Mouse (Mus musculus) gastrocnemius, postnatal 10 days (tissue): ENCODE results near the gene Pif1. TPM values are rescaled to one million over a fixed set of nuclear protein-coding genes. Genes with fewer than 3 reads are reported as not detected.

Source experiments
- DNase-seq: peaks from one replicate; pipeline ENCODE4 v3.0.0; 2021; ENCODE audit warnings: mixed read lengths
- total RNA-seq, 2 experiments: library from RNA; stranded (reverse); gene quantifications; 2 replicates each; pipeline ENCODE4 v1.2.3; 2021

Pif1 gene
- total RNA-seq, 2 experiments from 2014 or later = 0.92 to 1.4 TPM

DNA sequence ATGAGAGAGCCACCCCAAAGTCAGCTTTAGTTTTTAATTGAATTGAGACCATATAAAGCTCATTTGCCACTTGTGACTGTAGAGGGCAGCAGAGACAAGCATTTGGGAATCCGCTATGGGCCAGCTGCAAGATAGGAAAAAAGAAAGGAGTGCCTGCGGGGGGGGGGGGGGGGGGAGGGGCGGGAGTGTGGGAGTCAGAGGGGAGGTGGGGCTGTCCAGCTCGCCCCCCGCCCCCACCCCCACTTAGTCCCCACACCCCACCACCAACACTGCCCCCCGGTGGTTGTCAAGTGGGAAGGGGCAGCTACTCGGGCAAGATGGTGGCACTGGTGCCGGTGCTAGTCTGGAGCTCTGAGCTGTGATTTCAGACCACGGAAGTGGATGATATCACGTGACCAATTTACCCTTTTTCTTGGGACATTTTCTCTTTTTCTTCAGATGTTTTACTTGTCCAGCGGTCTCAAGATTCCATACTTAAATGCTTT lies 11.8 kb downstream of the Pif1 start:
- DNase-seq = peak; percentile 43

DNA sequence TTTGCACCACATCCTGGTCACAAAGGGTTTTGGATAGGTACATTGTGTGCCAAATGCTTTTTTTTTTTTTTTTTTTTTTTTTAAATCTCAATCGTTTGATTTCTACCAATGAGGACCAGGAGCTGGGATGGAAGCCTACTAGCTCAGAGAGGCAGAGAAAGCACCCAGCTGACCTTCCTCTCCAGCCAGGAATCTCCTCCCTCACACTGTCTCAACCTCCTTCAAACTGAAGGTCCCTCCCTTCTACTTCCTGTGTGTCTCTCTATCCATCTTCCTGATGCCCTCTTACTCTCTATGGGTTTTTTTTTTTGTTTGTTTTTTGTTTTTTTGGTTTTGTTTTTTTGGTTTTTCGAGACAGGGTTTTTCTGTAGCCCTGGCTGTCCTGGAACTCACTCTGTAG lies 14.0 kb downstream of the Pif1 start:
- DNase-seq = no peak

DNA sequence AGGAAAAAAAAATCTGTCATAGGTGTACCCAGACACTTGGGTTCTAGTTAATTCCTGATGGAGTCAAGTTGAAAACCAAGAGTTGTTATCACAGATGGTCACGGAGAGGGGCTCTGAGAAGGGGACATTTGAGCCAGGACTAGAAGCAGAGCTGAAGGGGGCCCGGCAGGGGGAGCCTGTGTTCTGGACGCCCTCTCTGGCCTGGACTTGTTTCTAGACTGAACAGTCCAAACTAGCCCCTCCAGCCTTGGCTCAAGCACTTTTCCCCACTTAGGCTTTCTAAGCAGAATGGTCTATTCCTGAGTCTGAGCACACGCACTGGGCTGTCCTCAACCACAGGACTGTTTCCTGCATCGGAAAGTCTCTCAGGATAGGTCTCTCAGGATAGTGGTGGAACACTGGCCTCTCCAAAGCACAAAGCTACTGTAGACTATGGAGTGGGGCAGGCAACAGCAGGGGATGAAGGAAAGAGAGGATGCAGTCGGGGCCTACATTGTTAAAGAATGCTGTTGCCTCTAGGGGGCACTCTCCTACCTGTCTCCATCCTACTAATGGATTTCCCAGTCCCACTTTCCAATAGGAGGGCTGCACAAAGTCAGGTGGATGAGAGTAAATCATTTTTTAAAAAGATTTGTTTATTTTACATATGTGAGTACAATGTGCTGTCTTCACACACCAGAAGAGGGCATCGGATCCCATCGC lies 16.6 kb downstream of the Pif1 start:
- no peak for DNase-seq

DNA sequence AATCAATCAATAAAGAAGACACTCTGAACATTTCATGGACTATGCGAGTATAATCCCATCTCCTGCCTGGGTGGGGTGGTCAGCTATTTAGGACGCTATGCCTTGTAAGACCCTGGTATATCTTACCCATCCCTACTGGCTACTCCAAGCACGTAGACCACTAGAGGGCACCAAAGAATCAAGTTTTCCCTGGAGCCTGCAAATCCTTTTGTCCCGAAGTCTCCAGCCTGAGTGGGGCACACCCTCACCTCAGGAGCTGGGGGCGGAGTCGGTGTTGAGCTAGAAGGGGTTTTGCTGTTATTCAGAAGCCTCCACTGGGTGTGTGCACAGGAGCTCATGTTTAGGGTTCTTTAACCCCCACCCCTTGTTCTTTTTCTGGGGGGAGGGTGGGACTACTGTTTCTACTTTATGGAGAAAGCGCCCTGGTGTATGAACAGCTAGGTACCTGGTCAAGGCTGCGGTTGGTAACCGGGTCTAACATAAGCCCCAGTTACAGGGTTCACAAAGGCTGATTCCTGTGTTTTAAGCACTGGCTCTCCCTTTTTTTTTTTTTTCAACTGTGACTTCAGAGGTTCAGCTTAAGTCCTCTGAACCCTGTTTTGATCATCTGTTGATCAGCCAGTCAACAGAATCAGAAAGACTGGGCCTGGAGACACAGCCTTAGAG lies 18.6 kb downstream of the Pif1 start:
- peak; percentile 48 for DNase-seq

DNA sequence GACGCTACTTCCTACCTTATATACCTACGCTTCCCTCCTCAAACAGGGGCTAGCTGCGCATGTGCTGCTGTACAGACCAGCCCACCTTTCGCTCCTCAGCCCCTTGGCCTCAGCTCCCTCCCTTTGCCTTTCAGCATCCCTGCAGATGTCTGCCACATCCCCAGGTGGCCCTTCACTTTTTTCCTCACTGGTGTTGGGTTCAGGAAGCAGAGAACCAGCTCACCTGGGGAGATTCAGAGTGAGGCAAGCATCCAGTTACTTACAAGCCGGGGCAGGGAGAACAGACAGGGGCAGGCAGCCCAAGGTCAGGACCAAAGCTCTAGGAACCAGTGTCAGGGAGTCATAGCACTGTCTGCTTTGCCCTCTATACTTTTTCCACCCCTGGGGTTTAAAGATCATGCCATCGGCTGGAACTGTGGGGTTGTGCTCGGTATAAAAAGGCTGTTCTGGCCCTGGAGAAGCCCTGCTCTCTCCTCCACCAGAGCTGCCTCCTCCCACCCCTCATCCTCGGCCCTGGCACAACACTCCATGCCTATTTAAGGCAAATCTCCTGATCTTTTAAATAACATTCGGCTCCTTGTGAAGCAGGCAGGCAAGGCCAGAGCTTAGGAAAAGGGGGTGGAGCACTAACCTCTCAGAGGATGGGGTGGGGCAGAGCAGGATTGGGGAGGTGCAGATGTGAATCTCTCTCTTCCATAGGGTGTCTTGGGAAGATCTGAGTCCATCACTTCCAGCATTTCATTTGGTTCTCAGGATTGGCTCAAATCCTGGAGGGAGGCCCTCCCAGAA lies 19.6 kb downstream of the Pif1 start:
- DNase-seq = no peak

DNA sequence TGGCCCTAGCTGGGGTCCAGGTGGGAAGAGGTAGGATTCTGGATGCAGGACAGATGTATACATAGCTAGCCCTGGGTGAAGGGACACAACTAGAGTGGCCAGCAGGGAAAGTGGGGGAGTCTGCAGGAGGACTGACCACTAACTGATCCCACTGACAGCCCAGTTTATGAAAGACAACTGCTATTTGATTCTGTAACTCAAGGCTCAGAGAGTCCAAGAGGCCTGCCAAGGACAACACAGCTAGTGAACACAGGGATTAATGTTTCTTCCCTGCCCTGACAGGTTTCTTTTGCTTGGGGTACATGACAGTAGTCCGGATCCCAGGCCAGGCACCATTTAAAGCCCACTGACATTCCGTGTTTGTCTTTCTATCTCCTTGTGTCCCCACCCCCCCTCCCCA lies 20.2 kb downstream of the Pif1 start:
- DNase-seq = no peak

DNA sequence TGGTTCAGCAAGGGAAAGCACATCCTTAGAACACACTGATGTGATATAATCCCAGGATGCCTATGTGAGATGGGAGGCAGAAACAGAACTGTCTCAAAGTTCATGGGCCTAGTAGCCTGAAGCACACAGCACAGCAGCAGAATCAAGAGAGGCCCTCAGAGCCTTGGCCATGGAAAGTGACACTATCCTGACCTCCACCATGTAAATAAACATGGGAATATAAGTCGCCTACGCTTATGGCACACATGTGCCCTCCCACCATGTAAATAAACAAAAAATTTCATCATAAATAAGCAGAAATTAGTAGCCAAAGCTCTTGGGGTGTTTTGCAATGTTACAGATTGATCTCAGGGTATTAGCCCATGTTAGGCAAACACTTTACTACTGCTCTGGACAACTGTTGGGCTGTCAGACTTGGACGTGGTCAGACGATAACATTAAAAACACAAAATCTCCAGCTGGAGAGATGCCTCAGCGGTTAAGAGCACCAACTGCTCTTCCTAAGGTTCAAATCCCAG lies 25.1 kb downstream of the Pif1 start:
- DNase-seq = no peak

DNA sequence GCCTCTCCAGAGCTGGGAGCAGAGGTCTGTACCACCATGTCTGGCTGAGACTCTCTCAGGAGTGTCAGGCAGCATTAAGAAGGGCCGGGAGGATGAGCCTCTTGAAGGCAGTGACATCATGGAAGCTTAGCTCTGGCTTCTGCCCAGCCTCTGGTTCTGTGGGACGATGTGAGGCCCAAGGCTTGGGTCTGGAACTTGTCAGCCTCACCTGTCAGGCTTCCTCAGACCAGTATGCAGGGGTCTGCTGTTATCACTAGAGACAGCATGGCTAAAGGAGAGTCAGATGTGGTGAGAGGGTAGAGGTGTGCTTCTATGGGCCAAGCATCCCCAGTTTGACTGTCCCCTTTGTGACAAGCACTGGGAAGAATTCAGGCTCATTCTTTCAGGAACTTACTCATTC lies 26.1 kb downstream of the Pif1 start:
- DNase-seq = no peak

DNA sequence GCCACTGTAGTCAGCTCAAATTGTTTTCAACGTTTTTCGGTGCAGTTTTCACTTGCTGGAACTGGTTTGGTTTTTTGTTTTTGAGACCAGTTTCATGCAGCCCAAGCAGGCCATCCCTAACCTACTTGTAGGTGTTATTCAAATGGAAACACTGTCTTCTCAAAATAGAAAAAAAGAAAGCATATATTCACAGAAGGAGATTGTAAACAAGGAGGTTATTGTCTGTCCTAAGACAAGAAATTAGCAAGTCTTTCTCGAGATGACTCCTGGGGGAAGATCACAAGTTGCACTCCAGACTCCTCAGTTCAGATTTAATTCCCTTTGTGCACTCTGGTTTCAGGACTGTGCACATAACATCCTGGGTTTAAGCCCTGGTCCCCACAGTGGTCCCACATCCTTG lies 32.4 kb downstream of the Pif1 start:
- DNase-seq = no peak

DNA sequence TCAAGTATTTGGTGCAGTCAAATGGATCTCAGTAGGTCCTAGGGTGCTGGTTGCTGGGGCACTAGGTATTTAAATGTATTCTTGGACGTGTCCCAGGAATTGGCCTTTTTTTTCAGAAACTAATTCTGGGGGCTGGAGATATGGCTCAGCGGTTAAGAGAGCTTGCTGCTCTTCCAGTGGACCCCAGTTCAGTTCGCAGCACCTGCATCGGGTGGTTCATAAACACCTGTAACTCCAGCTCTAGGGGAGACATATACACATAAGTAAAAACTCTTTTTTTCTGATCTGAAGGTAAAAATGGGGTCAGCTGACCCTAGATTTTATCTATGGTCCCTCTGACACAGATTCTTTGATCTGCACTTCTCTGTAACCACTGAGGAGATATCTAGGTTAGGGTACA lies 34.2 kb downstream of the Pif1 start:
- no peak for DNase-seq

DNA sequence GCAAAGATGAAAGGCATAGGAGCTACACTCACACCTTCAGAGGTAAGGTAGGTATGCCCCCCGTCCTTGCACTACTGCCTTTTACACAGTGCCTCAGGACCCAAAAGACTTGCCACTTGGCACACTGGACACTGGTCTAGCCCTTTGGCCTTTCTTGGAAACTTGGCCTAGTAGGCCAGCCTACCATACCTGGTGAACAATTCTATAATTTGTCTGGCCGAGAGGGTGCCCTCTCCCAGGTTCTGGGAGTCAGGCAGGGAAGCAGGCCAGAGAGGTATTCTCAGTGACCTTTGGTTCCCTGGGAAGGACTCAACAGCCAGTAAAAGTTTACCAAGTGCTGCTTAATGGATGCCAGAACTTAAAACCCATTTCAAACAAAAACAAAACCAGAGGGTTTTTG lies 34.7 kb downstream of the Pif1 start:
- no peak for DNase-seq

DNA sequence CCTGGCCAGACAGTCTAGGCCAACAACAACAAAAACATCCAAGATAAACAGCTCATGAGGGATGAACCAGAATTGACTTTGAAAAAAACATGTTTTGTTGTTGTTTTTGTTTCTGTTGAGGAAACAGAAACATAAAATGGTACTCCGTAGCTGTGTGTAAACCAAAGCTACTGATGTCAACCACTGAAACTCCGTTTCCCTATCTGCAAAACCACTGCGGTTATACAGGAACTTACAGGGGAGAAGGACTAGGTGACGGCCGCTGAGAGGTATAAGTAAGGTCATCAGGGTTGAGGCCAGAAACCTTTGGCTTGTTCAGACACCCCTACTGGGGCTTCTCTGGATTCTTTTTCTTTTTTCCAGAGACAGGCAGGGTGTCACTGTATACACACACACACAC lies 35.9 kb downstream of the Pif1 start:
- no peak for DNase-seq

DNA sequence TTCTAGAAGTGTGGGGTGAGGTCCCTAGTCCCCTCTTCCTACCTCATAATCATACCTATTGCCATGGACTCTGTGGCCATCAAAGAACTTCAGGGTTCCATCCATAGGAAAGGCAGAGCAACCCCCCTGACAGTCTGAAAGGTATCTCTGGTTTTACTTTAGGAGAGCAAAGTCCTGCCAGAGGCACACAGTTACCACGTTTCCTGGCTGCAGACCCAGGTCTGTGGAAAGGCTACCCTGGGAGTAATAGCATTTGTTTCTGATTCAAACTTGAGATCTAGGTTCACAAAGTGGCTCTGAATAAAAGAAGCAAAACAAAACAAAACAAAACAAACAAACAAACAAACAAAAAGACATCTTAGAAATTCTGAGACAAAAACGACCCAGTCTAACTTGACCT lies 37.3 kb downstream of the Pif1 start:
- no peak for DNase-seq

DNA sequence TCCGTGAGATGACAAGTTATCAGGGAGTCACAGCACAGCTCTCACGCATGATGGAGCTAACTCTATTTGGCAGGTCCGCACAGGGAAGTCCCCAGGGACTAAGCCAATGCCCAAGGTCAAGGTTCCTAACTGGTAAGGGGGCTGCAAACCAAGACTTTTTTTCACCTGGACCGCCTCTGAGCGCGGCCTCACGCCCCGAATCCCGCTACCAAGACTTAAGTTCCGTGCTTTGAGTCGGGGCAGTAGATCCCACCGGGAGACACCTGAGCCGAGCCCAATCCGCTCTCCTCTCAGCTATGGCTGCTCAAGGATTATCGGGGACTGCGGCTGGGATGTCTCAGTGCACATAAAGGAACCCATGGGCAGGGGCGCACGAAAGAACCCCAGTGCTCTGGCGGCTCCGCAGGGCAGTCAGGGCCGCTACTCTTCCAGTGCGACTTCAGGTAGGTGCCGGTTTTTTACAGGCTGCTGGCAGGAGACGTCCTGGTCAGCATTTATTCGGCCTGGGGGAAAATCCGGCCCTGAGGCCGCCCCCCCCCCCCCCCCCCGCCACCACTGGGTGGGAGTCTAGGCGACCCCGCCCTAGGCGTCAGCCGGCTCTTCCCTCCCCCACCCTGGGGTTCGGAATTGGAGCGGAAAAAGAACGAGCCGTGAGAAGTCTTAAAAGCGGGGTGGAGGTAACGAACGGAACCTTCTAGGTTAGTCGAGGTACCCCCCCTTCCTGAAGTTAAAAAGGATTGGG lies 42.2 kb downstream of the Pif1 start, which contains the start of gene Rbpms2:
Rbpms2 (plus strand) TSS at position 624 of the 742 bp plus-strand sequence.
- peak; percentile 15 for DNase-seq

DNA sequence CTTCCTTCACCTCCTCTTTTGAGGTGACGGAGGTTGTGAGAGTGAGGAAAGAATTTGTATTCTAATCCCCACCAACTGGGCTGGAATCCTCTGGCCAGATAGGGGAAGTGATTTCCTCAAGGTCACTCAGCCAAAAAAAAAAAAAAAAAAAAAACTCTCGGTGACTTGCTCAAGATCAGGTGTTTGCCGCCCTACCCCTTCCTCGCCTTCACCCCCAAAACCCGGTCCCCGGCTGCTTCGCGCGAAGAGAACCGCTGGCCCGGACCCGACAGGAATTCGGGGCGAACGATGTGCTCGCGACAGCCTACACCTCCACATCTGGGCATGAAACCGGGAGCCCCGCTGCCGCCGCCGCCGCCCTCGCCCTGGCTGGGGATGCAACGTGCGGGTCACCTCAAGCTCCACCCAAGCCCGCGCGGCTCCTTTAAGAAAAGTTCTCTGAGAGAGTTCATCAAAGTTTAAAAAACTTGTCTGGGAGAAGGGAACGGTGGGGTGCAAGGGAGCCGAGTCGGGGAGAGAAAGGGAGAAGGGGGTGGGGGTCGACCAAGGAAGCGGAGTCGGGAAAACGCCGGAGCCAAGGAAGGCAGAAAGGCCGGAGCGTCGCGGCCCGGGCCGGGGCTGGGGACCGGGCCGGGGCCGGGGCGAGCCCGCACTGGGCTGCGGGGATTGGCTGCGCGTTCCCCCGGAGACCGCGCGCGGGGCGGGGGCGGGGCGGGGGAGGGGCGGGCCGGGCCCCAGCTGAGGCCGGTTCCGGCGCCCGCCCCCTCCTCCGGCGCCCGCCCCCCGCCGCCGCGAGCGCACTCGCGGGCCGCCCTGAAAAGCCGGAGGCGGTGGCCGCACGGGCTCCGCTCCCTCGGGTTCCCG lies 43.0 kb downstream of the Pif1 start:
- DNase-seq = peak; percentile 61

DNA sequence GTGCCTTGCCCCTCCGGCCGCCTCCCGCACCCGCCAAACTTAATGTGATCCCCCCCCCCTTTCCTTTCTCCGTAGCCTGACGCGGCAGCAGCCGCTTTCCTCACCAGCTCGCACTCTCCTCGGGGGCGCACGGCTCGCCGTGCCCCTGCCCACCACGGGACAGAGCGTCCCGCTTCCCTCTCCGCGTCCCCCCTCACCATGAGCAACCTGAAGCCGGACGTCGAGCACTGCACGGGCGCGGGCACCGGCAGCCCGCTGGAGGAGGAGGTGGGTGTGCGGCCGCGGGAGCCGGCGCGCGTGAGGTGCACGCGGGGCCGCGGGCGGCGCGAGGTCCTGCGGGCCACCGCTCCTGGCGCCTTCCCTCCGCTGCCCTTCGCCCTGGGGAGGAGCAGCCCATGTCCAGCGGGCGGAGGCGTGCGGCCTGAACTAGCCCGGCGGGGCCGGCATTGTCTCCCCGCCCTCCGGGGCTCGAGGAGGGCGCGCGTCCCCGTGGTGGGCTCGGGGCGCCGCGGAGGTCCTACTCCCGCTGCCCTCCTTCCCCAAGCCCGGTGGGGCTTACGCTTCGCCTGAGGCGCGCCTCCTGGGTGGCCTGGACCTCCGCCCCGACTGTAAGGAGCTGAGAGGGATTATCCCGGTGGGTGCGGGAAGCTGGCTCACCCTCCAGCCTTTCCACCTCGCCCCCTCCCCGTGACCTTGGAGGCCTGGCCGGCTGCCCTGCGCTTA lies 43.8 kb downstream of the Pif1 start:
- DNase-seq = peak; percentile 45

DNA sequence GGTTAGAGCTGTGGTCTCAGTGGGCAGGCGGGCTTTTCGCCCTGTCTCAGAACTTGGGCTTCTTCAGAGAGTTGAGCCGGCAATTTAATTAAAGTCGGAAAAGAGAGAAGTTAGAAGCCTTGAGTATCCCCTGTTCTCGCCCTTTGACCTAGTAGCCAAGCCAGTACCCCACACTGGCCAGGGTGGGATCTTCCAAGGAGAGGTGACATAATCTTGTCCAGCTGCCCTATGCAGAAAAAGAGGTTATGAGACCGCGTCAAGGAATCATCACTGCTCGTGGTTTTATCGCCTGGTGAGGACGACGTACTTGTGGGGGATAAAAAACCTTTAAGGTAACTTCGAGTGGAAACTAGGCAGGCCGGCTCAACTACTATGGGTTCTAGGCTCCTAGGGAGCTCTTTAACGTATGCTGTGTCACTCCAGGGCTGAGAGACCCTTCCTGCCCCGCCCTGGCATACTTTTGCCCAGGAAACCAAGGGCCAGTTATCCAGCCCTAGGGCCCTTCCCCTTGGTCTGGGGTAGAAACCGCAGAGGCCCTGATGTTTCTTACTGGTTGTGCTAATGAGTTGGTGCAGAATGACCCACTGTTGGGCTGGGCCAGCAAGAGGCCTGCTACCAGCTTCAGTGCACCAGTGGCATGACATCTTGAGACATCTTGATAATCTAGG lies 44.5 kb downstream of the Pif1 start:
- no peak for DNase-seq

DNA sequence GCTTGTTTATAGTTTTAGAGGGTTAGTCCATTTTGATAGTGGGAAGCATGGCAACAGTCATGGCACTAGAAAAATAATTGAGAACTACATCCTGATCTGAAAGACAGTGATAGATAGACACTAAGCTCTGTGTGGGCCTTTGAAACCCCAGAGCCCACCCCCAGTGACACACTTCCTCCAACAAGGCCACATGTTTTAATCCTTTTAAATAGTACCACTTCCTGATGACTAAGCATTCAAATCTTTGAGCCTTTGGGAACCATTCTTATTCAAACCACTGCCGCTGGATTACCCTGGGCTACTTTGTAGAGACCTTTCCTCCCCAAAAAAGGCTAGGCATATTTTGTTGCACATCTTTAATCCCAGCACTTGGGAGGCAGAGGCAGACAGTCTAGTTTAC lies 48.8 kb downstream of the Pif1 start:
- DNase-seq = no peak

DNA sequence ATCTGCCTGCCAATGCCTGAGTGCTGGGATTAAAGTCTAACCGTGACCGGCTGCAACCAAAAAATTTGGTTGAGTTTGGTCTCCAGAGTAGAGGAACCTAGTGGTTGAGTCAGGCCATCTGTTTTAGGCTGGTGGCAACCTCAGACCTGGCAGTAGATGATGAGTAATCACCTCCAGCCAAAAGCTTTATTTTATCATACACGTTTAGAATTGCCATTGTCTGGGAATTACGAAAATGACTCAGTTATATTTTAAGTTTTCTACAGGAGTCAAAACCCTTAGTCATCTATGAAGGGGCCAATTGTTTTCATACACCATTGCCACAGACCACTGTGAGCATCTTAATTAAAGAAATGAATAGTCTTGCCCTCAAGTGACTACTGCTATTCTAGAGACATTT lies 50.0 kb downstream of the Pif1 start:
- DNase-seq = no peak

DNA sequence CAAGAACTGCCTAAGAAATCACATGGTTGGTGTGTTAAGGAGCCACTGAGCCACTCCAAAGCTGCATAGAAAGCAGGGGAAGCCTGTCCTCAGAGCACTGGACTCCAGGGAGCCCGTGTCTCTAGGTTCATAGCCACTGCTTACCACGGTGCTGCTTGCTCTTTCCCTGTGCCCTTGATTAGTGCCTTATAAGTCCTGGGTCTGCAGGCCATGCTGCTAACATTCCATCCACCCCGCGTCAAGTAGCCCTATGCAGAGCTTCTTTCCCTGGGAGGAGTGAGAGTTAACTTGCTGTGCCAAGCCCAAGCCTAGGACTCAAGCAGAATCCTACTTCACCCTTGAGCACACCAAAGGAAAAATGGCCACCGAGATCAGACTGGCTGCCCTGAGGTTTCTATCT lies 52.1 kb downstream of the Pif1 start:
- no peak for DNase-seq
